8 mouse cellular contexts compared by ENCODE assay signal in the genomic region with DNA sequence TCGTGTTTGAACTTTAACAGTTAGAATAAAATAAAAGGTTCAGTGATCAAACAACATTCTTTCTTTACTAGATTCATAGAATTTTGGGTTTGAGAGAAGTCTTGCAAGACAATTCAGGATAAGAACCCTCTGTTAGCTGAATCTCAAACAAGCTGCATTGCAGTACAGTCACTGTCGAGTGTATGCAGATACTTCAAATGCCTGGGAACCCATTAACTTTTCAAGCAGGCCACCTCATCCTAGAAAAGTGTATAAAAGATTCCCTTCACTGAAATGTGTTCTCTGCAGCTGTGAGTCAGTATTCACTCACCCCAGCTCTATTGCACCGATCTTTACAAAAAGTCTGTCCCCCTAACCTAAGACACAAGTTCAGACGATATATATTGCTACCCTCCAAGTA. TPM values are rescaled to one million over a fixed set of nuclear protein-coding genes. Genes with fewer than 3 reads are reported as not detected.
DNase-seq lines count a peak whose midpoint lies in the region; ATAC-seq and TF ChIP-seq lines count a peak whose summit lies in the region.

No protein-coding gene starts in this region.

- peak overlapping the region; percentile 76 for H3K4me2 ChIP-seq in kidney, embryonic 14.5 days (replicated peaks; ENCODE audit: low read depth, low read length)
- H3K4me2 ChIP-seq in hindbrain, postnatal 0 days (ENCODE audit: low read depth, low read length) = peak overlapping the region; percentile 64
- H3K4me2 ChIP-seq in midbrain, embryonic 16.5 days (ENCODE audit: low read length) = peak overlapping the region; percentile 83

- H3K9ac ChIP-seq in kidney, embryonic 14.5 days (ENCODE audit: low read depth, low read length) = peak overlapping the region; percentile 72; the same call in 1 of the 2 replicates
- peak overlapping the region; percentile 67 for H3K9ac ChIP-seq in hindbrain, postnatal 0 days (replicated peaks; ENCODE audit: low read length)
- peak overlapping the region; percentile 55 for H3K9ac ChIP-seq in midbrain, embryonic 16.5 days (ENCODE audit: low read depth, low read length)

- TF ChIP-seq POLR2A in bone marrow macrophage, adult 2 months (IDR thresholded peaks at IDR 0.05; ENCODE audit: borderline replicate concordance, low read depth, low read length) = no peak

- H3K36me3 ChIP-seq in kidney, embryonic 14.5 days (ENCODE audit: control insufficient read depth, insufficient read depth, low read length) = peaks cover 10% of the 10 kb centered on the region; the same call in 1 of the 2 replicates
- H3K36me3 ChIP-seq in hindbrain, postnatal 0 days (ENCODE audit: insufficient read depth, low read length) = no peaks in the 10 kb centered on the region; the same call in 1 of the 2 replicates
- H3K36me3 ChIP-seq in midbrain, embryonic 16.5 days (ENCODE audit: control insufficient read depth, insufficient read depth, low read length) = peaks cover 4% of the 10 kb centered on the region; the same call in 1 of the 2 replicates

- H3K4me3 ChIP-seq in kidney, embryonic 14.5 days (ENCODE audit: low read length) = peak overlapping the region; percentile 88
- peak overlapping the region; percentile 75; the same call in 1 of the 2 replicates for H3K4me3 ChIP-seq in bone marrow macrophage, adult 2 months (ENCODE audit: insufficient read depth, low read length)
- peak overlapping the region; percentile 87 for H3K4me3 ChIP-seq in hindbrain, postnatal 0 days (ENCODE audit: low read length)
- peak overlapping the region; percentile 52 for H3K4me3 ChIP-seq in midbrain, embryonic 16.5 days (ENCODE audit: low read depth, low read length)

- H3K4me1 ChIP-seq in kidney, embryonic 14.5 days (ENCODE audit: control insufficient read depth, insufficient read depth, low read length) = peaks cover 9% of the 10 kb centered on the region
- H3K4me1 ChIP-seq in bone marrow macrophage, adult 2 months (ENCODE audit: control insufficient read depth, insufficient read depth, low read length) = peaks cover 2% of the 10 kb centered on the region; the same call in 1 of the 2 replicates
- peaks cover 12% of the 10 kb centered on the region for H3K4me1 ChIP-seq in hindbrain, postnatal 0 days (ENCODE audit: insufficient read depth, low read length)
- peaks cover 21% of the 10 kb centered on the region for H3K4me1 ChIP-seq in midbrain, embryonic 16.5 days (ENCODE audit: control insufficient read depth, insufficient read depth, low read length)

- H3K9me3 ChIP-seq in kidney, embryonic 14.5 days (ENCODE audit: control insufficient read depth, low read length) = no peaks in the 10 kb centered on the region
- no peaks in the 10 kb centered on the region for H3K9me3 ChIP-seq in hindbrain, postnatal 0 days (ENCODE audit: low read length)
- no peaks in the 10 kb centered on the region for H3K9me3 ChIP-seq in midbrain, embryonic 16.5 days (replicated peaks; ENCODE audit: control insufficient read depth, low read length, poor library complexity, severe bottlenecking)

- H3K27ac ChIP-seq in kidney, embryonic 14.5 days (ENCODE audit: low read depth, low read length) = no peak overlapping the region
- H3K27ac ChIP-seq in bone marrow macrophage, adult 2 months (ENCODE audit: insufficient read depth, low read depth, low read length) = no peak overlapping the region
- H3K27ac ChIP-seq in hindbrain, postnatal 0 days = 0 out of 2 replicates have a peak overlapping the region, but pooled peaks have one; percentile 90
- no peak overlapping the region for H3K27ac ChIP-seq in midbrain, embryonic 16.5 days (ENCODE audit: low read length)

- H3K27me3 ChIP-seq in kidney, embryonic 14.5 days (ENCODE audit: control insufficient read depth, insufficient read depth, low read length) = no peaks in the 10 kb centered on the region
- H3K27me3 ChIP-seq in hindbrain, postnatal 0 days (ENCODE audit: insufficient read depth, low read length) = no peaks in the 10 kb centered on the region
- H3K27me3 ChIP-seq in midbrain, embryonic 16.5 days (ENCODE audit: control insufficient read depth, insufficient read depth, low read depth, low read length) = no peaks in the 10 kb centered on the region

- intact Hi-C loops in left cerebral cortex, postnatal 4 days (cut with DNase I) = no loop called here

- no peak for TF ChIP-seq CTCF in bone marrow macrophage, adult 2 months (IDR thresholded peaks at IDR 0.05; ENCODE audit: low read depth, low read length)
- TF ChIP-seq CTCF in hindbrain, postnatal 0 days (IDR thresholded peaks at IDR 0.05; ENCODE audit: low read depth) = no peak

- no peak for DNase-seq in kidney, adult 8-10 months
- DNase-seq in hindbrain, postnatal 0 days (ENCODE audit: low spot score) = no peak
- DNase-seq in left cerebral cortex, postnatal 4 days = no peak
- DNase-seq in c-Kit-positive CD71-positive TER-119-positive erythroid progenitor cells, embryonic 14.5 days (ENCODE audit: low spot score) = no peak
- no peak for DNase-seq in gastrocnemius, adult 8-10 months (ENCODE audit: low spot score in 2 of 2)

- WGBS in kidney, embryonic 14.5 days = 66% methylated on average over 4 of the region's 4 CpGs
- WGBS in hindbrain, postnatal 0 days = 53% methylated on average over 4 of the region's 4 CpGs
- 59% methylated on average over 4 of the region's 4 CpGs for WGBS in midbrain, embryonic 16.5 days

- no peak for ATAC-seq in kidney, embryonic 14.5 days (ENCODE audit: low FRiP score, low TSS enrichment)
- no peak for ATAC-seq in hindbrain, postnatal 0 days
- no peak for ATAC-seq in midbrain, embryonic 16.5 days

RNA-seq across cellular contexts. Expression of gene Cfap36, which starts 1.2 kb away (rescaled TPM):
- 62.7 and 67.0 TPM in 2 replicates for polyA plus RNA-seq in kidney, embryonic 14.5 days (2014; fragmentation: Nextera tagmentation; extraction: Ambion mirVana)
- 23.5 and 23.6 TPM in 2 replicates for polyA plus RNA-seq in bone marrow macrophage, adult 2 months (2012; ENCODE audit: insufficient read depth, insufficient read length, missing spikeins)
- total RNA-seq in hindbrain, postnatal 0 days (2014; rRNA removed) = 28.0 and 40.1 TPM in 2 replicates
- polyA plus RNA-seq in hindbrain, postnatal 0 days (2015; fragmentation: Nextera tagmentation; extraction: Ambion mirVana) = 154 and 164 TPM in 2 replicates
- polyA plus RNA-seq in midbrain, embryonic 16.5 days (2015; fragmentation: Nextera tagmentation; extraction: Ambion mirVana) = 127 and 132 TPM in 2 replicates
- total RNA-seq in left cerebral cortex, postnatal 4 days (2021) = 100 to 1,000 TPM; 105 to 113 TPM
- 10 to 100 TPM in 2 of 4 experiments, 1 to 10 TPM in 2; 8.5 to 12.6 (median 9.7) TPM for total RNA-seq in gastrocnemius, adult 8-10 months (2022)
